Mouse (Mus musculus) stomach, postnatal 0 days (tissue): Measurements from ENCODE around the gene Gypa. TPM values are rescaled to one million over a fixed set of nuclear protein-coding genes. Genes with fewer than 3 reads are reported as not detected.

Experiments used
- ATAC-seq: fragments of 200-750 bp; cut with Nextera tagmentation; 2 replicates; pipeline ENCODE4 v1.8.0; 2017; ENCODE audit not compliant: low FRiP score, low TSS enrichment
- DNase-seq: peaks from one replicate; pipeline ENCODE4 v3.0.0-alpha.2; 2016; ENCODE audit warnings: low spot score
- H3K27ac ChIP-seq: fragments of 300-500 bp; sonication (generic); replicated peaks from 2 replicates; pipeline ENCODE4 v1.5.1; 2014; ENCODE audit warnings: mild to moderate bottlenecking, control low read depth
- H3K27me3 ChIP-seq: fragments of 300-500 bp; sonication (generic); 2 replicates; pipeline ENCODE4 v1.6.1; 2014; ENCODE audit warnings: low read length; ENCODE audit not compliant: control insufficient read depth, insufficient read depth
- H3K36me3 ChIP-seq: fragments of 300-500 bp; sonication (generic); 2 replicates; pipeline ENCODE4 v1.6.1; 2014; ENCODE audit warnings: low read length, mixed read lengths; ENCODE audit not compliant: control insufficient read depth, insufficient read depth
- H3K4me1 ChIP-seq: fragments of 300-500 bp; sonication (generic); replicated peaks from 2 replicates; pipeline ENCODE4 v1.6.1; 2014; ENCODE audit warnings: antibody characterized with exemption; ENCODE audit not compliant: control insufficient read depth, insufficient read depth
- H3K4me2 ChIP-seq: fragments of 300-500 bp; sonication (generic); replicated peaks from 2 replicates; pipeline ENCODE4 v1.6.1; 2014; ENCODE audit warnings: low read depth, mild to moderate bottlenecking, control low read depth, moderate library complexity
- H3K4me3 ChIP-seq: fragments of 300-500 bp; sonication (generic); 2 replicates; pipeline ENCODE4 v1.5.1; 2014; ENCODE audit warnings: low read depth, low read length, control low read depth
- H3K9ac ChIP-seq: fragments of 300-500 bp; sonication (generic); 2 replicates; pipeline ENCODE4 v1.6.1; 2014; ENCODE audit warnings: mild to moderate bottlenecking, low read length, control low read depth, mixed read lengths
- H3K9me3 ChIP-seq: fragments of 300-500 bp; sonication (generic); 2 replicates; pipeline ENCODE4 v1.6.1; 2016; ENCODE audit warnings: low read length; ENCODE audit not compliant: control insufficient read depth
- CTCF ChIP-seq: IDR thresholded peaks from 2 replicates; pipeline ENCODE4 v1.5.1; 2016; ENCODE audit warnings: antibody characterized with exemption, low read depth, mild to moderate bottlenecking, moderate library complexity
- EP300 ChIP-seq: optimal IDR thresholded peaks from 2 replicates; pipeline ENCODE3; 2016; ENCODE audit warnings: antibody characterized with exemption
- WGBS: fragments of 180-500 bp; shearing (Covaris S2); extraction: QIAGEN DNeasy Blood & Tissue Kit; methylation state at CpG from one replicate; pipeline ENCODE4 v1.1.7; 2014; 5-methylcytosine and 5-hydroxymethylcytosine counted together
- polyA plus RNA-seq: library from polyadenylated mRNA; unstranded; fragments of >200 nt; fragmentation: Nextera tagmentation; extraction: Ambion mirVana; gene quantifications from 2 replicates; pipeline ENCODE4 v1.2.1, GENCODE M21; 2015

Gene Gypa
- polyA plus RNA-seq, 1 experiment from 2014 or later: 0.55 TPM

- Histone ChIP-seq H3K4me2 (no peak overlapping the region), H3K9me3 (no peaks in the 10 kb centered on the region), H3K27me3 (no peaks in the 10 kb centered on the region), H3K9ac (no peak overlapping the region), H3K36me3 (no peaks in the 10 kb centered on the region), H3K4me1 (no peaks in the 10 kb centered on the region), H3K27ac (no peak overlapping the region), H3K4me3 (no peak overlapping the region)
- no peak for TF ChIP-seq CTCF
- TF ChIP-seq EP300: no peak
- 83% methylated on average over 2 of the region's 2 CpGs for WGBS
- ATAC-seq (no peak), DNase-seq (no peak)
These were observed 61.4 kb downstream of the Gypa start for GRCm38 (mm10) chr8:80554991-80555390.

Other genes starting within 250 kb of the Gypa start
- 0.04 and 0.06 TPM in 2 replicates for gene Frem3, start 117.3 kb downstream of the Gypa start, polyA plus RNA-seq
- 25.6 and 28.3 TPM in 2 replicates for gene Smarca5, start 245.7 kb downstream of the Gypa start, polyA plus RNA-seq